Mouse (Mus musculus): ENCODE data around the gene Gpr1. TPM values are rescaled to one million over a fixed set of nuclear protein-coding genes. Genes with fewer than 3 reads are reported as not detected.

Gene Gpr1
- 0.10 and 0.15 TPM in 2 replicates for polyA plus RNA-seq (2015; fragmentation: Nextera tagmentation; extraction: Ambion mirVana)

DNA sequence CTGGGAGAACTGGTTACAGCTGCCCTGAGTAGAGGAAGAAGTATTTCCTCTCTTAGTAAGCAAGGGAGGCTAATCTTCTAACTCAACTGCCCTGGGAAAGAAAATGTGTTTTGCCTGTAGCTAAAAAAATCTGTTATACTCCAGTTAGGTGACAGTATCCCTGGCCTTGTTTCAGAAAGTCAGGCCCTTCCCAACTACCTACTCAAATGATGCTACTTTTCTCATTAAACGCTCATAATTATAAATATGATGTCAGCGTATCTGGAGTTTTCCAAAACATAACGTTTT lies at the start of gene Gpr1:
Gene Gpr1 (minus strand): TSS at position 273 of the 288 bp plus-strand sequence.
- Histone ChIP-seq H3K9me3 (no peaks in the 10 kb centered on the region), H3K4me2 (peak within 1 kb of the TSS; percentile 27; the same call in 1 of the 2 replicates), H3K36me3 (no peaks in the 10 kb centered on the region), H3K27me3 (replicated peaks) (0 out of 2 replicates have a peak, but pooled peaks cover 5% of the 10 kb centered on the region), H3K9ac (no peak within 1 kb of the TSS), H3K4me1 (0 out of 2 replicates have a peak, but pooled peaks cover 2% of the 10 kb centered on the region), H3K27ac (no peak within 1 kb of the TSS), H3K4me3 (replicated peaks) (no peak within 1 kb of the TSS)
- ATAC-seq (ENCODE audit: insufficient read depth, low FRiP score, low read depth): no peak
- 35% methylated on average over 3 of the region's 3 CpGs for WGBS

DNA sequence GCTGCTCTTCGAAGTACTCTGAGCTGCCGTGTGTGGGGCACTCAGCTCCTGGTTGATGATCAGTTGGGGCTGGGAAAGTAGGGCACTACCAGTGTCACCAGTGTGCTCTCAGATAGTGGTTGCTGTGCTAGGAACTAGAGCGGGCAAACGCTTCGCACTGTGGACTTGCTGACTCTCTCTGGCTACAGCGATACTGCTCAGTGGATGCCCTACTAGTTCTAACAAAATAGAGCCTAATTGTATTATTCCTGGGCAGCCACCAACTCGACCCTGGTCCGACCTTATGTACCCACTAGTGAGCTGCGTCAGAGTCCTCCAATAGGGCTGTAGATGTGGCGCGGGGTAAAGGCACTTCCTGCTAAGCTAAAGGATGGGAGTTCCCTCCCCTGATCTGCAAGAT lies 49.3 kb upstream of the Gpr1 start:
- Histone ChIP-seq H3K27ac (no peak overlapping the region), H3K27me3 (replicated peaks) (peaks cover 68% of the 10 kb centered on the region), H3K9ac (no peak overlapping the region), H3K4me3 (replicated peaks) (no peak overlapping the region), H3K4me2 (no peak overlapping the region), H3K36me3 (no peaks in the 10 kb centered on the region), H3K9me3 (no peaks in the 10 kb centered on the region), H3K4me1 (no peaks in the 10 kb centered on the region)
- WGBS: 39% methylated on average over 11 of the region's 11 CpGs
- no peak for ATAC-seq (ENCODE audit: insufficient read depth, low FRiP score, low read depth)

GRCm38 (mm10) chr1:63261041-63261590 lies 46.8 kb upstream of the Gpr1 start:
- Histone ChIP-seq H3K4me1 (no peaks in the 10 kb centered on the region), H3K9ac (no peak overlapping the region), H3K27ac (no peak overlapping the region), H3K4me2 (no peak overlapping the region), H3K36me3 (no peaks in the 10 kb centered on the region), H3K4me3 (replicated peaks) (no peak overlapping the region), H3K9me3 (no peaks in the 10 kb centered on the region), H3K27me3 (replicated peaks) (peaks cover 72% of the 10 kb centered on the region)
- ATAC-seq (ENCODE audit: insufficient read depth, low FRiP score, low read depth): no peak
- WGBS: 47% methylated on average over 17 of the region's 17 CpGs

DNA sequence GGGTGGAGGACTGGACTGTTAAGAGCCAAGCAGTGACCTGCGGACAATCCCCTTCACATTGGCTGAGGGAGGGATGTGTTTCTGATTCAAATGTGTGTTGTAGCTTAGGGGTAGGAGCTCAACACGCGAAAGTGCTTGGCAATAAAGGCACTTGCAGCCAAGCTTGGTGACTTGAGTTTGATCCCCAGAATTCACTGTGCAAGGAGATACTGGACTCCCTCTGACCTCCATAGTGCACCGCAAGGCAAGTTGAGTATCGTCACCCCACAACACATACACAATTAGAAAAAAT lies 46.3 kb upstream of the Gpr1 start:
- no peak overlapping the region for H3K9ac ChIP-seq
- H3K36me3 ChIP-seq: no peaks in the 10 kb centered on the region
- no peak overlapping the region for H3K27ac ChIP-seq
- H3K4me1 ChIP-seq: no peaks in the 10 kb centered on the region
- H3K4me3 ChIP-seq (replicated peaks): no peak overlapping the region
- no peak overlapping the region for H3K4me2 ChIP-seq
- H3K9me3 ChIP-seq: no peaks in the 10 kb centered on the region
- H3K27me3 ChIP-seq (replicated peaks): peaks cover 72% of the 10 kb centered on the region
- 46% methylated on average over 5 of the region's 5 CpGs for WGBS
- ATAC-seq (ENCODE audit: insufficient read depth, low FRiP score, low read depth): no peak

DNA sequence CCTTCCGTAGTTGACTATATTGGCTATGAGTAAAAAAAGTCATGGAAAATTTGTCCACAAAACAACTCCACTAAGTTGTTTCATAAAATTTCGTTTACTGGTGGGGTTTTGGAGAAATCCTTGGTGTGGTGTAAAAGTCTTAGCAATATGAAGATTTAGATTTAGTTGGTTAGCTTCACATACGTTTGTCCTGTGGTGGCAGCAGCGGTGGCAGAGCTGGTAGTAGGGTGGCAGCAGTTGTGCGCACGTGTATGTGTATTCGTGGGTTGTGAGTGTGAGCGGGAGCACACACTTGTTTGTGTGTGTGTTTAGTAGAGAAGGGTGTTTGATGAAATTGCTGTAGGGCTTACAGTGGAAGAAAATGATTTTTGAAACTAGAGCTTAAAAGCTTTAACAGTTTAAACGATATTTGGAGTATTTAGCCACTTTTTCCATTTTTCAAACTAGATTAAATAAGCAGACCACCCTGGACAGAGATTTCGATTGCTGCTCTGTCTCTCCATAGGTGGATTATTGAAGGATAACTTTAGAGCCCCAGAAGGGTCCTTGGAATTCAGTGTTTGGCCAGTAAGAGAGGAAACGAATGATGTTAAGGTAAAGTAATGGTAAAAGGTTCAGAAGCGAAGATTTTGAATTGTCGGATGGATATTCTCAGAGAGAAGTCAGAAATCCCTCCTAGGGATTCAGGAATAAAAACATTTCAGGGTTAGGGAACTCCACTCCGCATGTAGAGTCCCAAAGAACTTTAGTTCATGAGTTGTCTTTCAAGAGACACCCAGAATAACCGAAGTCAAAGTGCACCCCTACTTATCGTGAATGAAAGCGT lies 45.8 kb upstream of the Gpr1 start:
- Histone ChIP-seq H3K4me1 (no peaks in the 10 kb centered on the region), H3K4me2 (no peak overlapping the region), H3K4me3 (replicated peaks) (no peak overlapping the region), H3K9ac (no peak overlapping the region), H3K27ac (no peak overlapping the region), H3K27me3 (replicated peaks) (peaks cover 74% of the 10 kb centered on the region), H3K36me3 (no peaks in the 10 kb centered on the region), H3K9me3 (no peaks in the 10 kb centered on the region)
- 34% methylated on average over 17 of the region's 17 CpGs for WGBS
- ATAC-seq (ENCODE audit: insufficient read depth, low FRiP score, low read depth): no peak

DNA sequence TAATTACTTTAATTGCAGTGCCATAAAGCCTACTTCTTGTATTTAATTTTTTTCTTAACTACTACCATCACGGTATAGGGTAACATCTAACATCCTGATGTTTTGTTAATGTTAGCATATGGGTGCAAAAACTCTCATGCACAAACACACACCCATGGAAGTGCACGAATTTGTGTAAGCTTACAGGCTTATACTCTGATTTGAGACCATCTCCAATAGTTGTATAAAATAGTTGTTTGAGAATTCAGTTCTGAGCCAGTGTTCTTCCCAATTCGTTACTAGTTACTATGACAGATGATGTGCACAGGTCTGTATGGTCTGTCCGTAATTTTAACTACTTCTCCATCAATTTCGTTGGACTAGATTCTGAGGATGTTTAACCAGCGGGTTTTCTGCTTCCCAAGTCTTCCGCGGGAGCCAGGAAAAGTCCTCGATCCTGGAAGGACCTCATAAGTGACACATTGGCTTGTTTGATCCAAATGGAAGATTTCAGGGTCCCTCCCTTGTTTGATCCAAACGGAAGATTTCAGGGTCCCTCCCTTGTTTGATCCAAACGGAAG lies 45.0 kb upstream of the Gpr1 start:
- Histone ChIP-seq H3K27me3 (replicated peaks) (peaks cover 74% of the 10 kb centered on the region), H3K4me1 (no peaks in the 10 kb centered on the region), H3K27ac (no peak overlapping the region), H3K36me3 (no peaks in the 10 kb centered on the region), H3K4me2 (no peak overlapping the region), H3K4me3 (replicated peaks) (no peak overlapping the region), H3K9ac (no peak overlapping the region), H3K9me3 (no peaks in the 10 kb centered on the region)
- no peak for ATAC-seq (ENCODE audit: insufficient read depth, low FRiP score, low read depth)
- 45% methylated on average over 11 of the region's 11 CpGs for WGBS

DNA sequence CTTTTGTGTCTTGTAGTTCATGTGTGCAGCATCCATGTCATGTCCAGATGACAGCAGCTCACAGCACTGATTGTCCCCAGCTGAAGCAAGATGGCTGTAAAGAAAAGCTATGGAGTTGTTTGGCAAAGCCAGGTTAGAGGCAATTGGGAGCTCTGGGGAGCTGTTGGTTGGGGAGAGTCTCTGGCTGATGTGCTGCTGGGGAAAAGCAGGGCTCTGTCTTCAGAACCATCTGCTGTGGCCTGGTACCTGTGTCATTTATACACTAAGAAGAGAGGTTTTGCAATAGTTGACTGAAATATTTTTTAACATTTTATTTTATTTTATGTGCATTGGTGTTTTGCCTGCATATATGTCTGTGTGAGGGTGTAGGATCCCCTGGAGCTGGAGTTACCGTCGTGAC lies 44.2 kb upstream of the Gpr1 start:
- Histone ChIP-seq H3K27ac (no peak overlapping the region), H3K9ac (no peak overlapping the region), H3K4me1 (no peaks in the 10 kb centered on the region), H3K9me3 (no peaks in the 10 kb centered on the region), H3K4me3 (replicated peaks) (no peak overlapping the region), H3K27me3 (replicated peaks) (peaks cover 70% of the 10 kb centered on the region), H3K4me2 (no peak overlapping the region), H3K36me3 (no peaks in the 10 kb centered on the region)
- ATAC-seq (ENCODE audit: insufficient read depth, low FRiP score, low read depth): no peak
- WGBS: 61% methylated on average over 2 of the region's 2 CpGs

DNA sequence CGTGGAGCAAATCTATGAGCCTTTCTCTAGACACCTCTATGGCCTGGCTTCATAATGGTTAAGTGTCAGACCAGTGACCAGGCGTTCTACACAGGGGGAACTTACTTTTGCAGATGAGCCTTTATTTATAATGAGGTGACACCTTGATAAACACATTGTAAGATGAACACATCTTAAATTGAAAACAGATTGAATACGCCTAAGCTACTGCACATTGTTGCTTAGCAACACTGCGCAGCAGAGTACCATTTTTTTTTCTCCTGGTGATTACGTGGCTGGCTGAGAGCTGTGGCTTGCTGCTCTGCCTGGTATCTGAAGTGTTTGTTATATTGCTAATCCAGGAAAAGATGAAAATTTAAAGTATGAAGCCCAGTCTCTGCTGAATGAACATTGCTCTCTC lies 41.7 kb upstream of the Gpr1 start:
- Histone ChIP-seq H3K27me3 (replicated peaks) (peaks cover 77% of the 10 kb centered on the region), H3K9ac (no peak overlapping the region), H3K9me3 (no peaks in the 10 kb centered on the region), H3K27ac (no peak overlapping the region), H3K4me3 (replicated peaks) (no peak overlapping the region), H3K4me1 (no peaks in the 10 kb centered on the region), H3K36me3 (no peaks in the 10 kb centered on the region), H3K4me2 (no peak overlapping the region)
- ATAC-seq (ENCODE audit: insufficient read depth, low FRiP score, low read depth): no peak
- 17% methylated on average over 5 of the region's 5 CpGs for WGBS

- Histone ChIP-seq H3K27me3 (replicated peaks) (peaks cover 73% of the 10 kb centered on the region), H3K4me3 (replicated peaks) (no peak overlapping the region)
- no peak for ATAC-seq (ENCODE audit: insufficient read depth, low FRiP score, low read depth)
Measured at GRCm38 (mm10) chr1:63255101-63255500, 40.8 kb upstream of the Gpr1 start.

GRCm38 (mm10) chr1:63253291-63253690 lies 38.9 kb upstream of the Gpr1 start:
- Histone ChIP-seq H3K9me3 (no peaks in the 10 kb centered on the region), H3K36me3 (no peaks in the 10 kb centered on the region), H3K27me3 (replicated peaks) (peaks cover 80% of the 10 kb centered on the region), H3K4me1 (no peaks in the 10 kb centered on the region), H3K4me3 (replicated peaks) (no peak overlapping the region), H3K27ac (no peak overlapping the region), H3K4me2 (no peak overlapping the region), H3K9ac (no peak overlapping the region)
- 38% methylated on average over 5 of the region's 5 CpGs for WGBS
- no peak for ATAC-seq (ENCODE audit: insufficient read depth, low FRiP score, low read depth)

More at GRCm38 (mm10) chr1:63255101-63255500, 40.8 kb upstream of the Gpr1 start:
- H3K9me3 ChIP-seq: no peaks in the 10 kb centered on the region
- H3K27ac ChIP-seq: no peak overlapping the region
- no peak overlapping the region for H3K4me2 ChIP-seq
- H3K4me1 ChIP-seq: no peaks in the 10 kb centered on the region
- no peak overlapping the region for H3K9ac ChIP-seq
- H3K36me3 ChIP-seq: no peaks in the 10 kb centered on the region
- WGBS: 23% methylated on average over 4 of the region's 4 CpGs

DNA sequence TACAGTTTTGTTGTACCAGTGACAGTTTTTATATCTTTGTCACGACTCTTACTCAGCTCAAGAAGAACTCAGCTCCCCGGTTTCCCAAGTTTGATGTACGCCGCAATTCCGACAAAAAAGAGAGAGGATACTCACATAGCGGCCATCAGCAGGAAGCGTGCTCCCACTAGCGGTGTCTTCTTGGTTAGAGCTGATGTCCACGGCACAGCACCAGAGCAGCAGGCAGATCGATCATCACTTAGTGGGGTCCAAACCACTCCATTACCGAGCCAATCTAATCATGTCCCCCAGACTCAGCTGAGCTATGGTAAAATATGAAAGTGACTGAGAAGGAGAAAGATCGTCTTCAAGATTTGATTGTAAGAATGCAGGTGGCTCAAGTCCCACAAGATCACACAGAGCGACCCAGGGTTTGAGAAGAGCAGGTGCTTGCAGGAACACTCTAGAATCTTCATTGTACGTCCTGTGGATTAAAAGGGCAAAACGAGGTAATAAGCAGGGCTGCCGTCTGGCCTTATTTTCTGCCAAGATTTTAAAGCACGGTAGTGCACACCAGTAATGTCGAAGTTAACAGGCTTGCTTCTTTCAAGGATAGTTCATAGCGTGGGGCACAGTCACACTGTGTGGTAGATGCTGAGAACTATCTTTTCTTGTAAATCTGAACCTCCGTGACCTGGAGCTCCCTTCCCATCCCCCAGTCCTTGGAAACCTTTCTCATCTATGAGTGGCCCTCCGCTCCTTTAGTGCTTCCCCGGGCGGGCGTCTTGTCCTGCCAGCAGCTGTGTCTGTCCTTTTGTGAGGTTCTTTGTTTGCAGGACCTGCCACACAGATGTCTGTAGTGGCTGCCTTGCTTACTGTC lies 38.2 kb upstream of the Gpr1 start:
- Histone ChIP-seq H3K27ac (no peak overlapping the region), H3K36me3 (no peaks in the 10 kb centered on the region), H3K4me3 (replicated peaks) (no peak overlapping the region), H3K4me2 (no peak overlapping the region), H3K27me3 (replicated peaks) (peaks cover 82% of the 10 kb centered on the region), H3K9me3 (no peaks in the 10 kb centered on the region), H3K9ac (no peak overlapping the region), H3K4me1 (0 out of 2 replicates have a peak, but pooled peaks cover 3% of the 10 kb centered on the region)
- WGBS: 40% methylated on average over 24 of the region's 24 CpGs
- no peak for ATAC-seq (ENCODE audit: insufficient read depth, low FRiP score, low read depth)

GRCm38 (mm10) chr1:63249261-63249660 lies 34.9 kb upstream of the Gpr1 start:
- no peak overlapping the region for H3K4me2 ChIP-seq
- no peak for ATAC-seq (ENCODE audit: insufficient read depth, low FRiP score, low read depth)
- H3K36me3 ChIP-seq: no peaks in the 10 kb centered on the region
- WGBS: 48% methylated on average over 4 of the region's 4 CpGs
- peaks cover 74% of the 10 kb centered on the region for H3K27me3 ChIP-seq (replicated peaks)
- no peak overlapping the region for H3K27ac ChIP-seq
- 0 out of 2 replicates have a peak, but pooled peaks cover 3% of the 10 kb centered on the region for H3K4me1 ChIP-seq
- no peak overlapping the region for H3K9ac ChIP-seq
- no peaks in the 10 kb centered on the region for H3K9me3 ChIP-seq
- no peak overlapping the region for H3K4me3 ChIP-seq (replicated peaks)

All from stomach, embryonic 15.5 days (tissue).